Mouse (Mus musculus) hindbrain, postnatal 0 days (tissue): ENCODE data around the gene Ankib1. TPM values are rescaled to one million over a fixed set of nuclear protein-coding genes. Genes with fewer than 3 reads are reported as not detected.

Source experiments
- ATAC-seq: fragments of 200-750 bp; cut with Nextera tagmentation; 2 replicates; pipeline ENCODE4 v1.8.0; 2017; ENCODE audit warnings: mild to moderate bottlenecking, moderate TSS enrichment, moderate library complexity
- DNase-seq: peaks from one replicate; pipeline ENCODE4 v3.0.0-alpha.2; 2015; ENCODE audit warnings: low spot score
- H3K27ac ChIP-seq: fragments of 300-500 bp; sonication (generic); 2 replicates; pipeline ENCODE4 v1.5.1; 2014; ENCODE audit warnings: mild to moderate bottlenecking
- H3K27me3 ChIP-seq: fragments of 300-500 bp; sonication (generic); 2 replicates; pipeline ENCODE4 v1.6.1; 2014; ENCODE audit warnings: low read length, mixed read lengths; ENCODE audit not compliant: insufficient read depth
- H3K36me3 ChIP-seq: fragments of 300-500 bp; sonication (generic); 2 replicates; pipeline ENCODE4 v1.6.1; 2014; ENCODE audit warnings: low read length, mixed read lengths; ENCODE audit not compliant: insufficient read depth
- H3K4me1 ChIP-seq: fragments of 300-500 bp; sonication (generic); 2 replicates; pipeline ENCODE4 v1.6.1; 2014; ENCODE audit warnings: antibody characterized with exemption, low read length, mixed read lengths; ENCODE audit not compliant: insufficient read depth
- H3K4me2 ChIP-seq: fragments of 300-500 bp; sonication (generic); 2 replicates; pipeline ENCODE4 v1.6.1; 2014; ENCODE audit warnings: low read depth, mild to moderate bottlenecking, low read length, moderate library complexity, mixed read lengths
- H3K4me3 ChIP-seq: fragments of 300-500 bp; sonication (generic); 2 replicates; pipeline ENCODE4 v1.5.1; 2014; ENCODE audit warnings: low read length
- H3K9ac ChIP-seq: fragments of 300-500 bp; sonication (generic); replicated peaks from 2 replicates; pipeline ENCODE4 v1.6.1; 2014; ENCODE audit warnings: mild to moderate bottlenecking, low read length, moderate library complexity, mixed read lengths
- H3K9me3 ChIP-seq: fragments of 300-500 bp; sonication (generic); 2 replicates; pipeline ENCODE4 v1.6.1; 2016; ENCODE audit warnings: low read length, mixed read lengths
- CTCF ChIP-seq: IDR thresholded peaks from 2 replicates; pipeline ENCODE4 v1.5.1; 2016; ENCODE audit warnings: antibody characterized with exemption, control low read depth, low read depth
- WGBS: fragments of 180-500 bp; shearing (Covaris S2); extraction: QIAGEN DNeasy Blood & Tissue Kit; methylation state at CpG from one replicate; pipeline ENCODE4 v1.1.7; 2014; 5-methylcytosine and 5-hydroxymethylcytosine counted together
- polyA plus RNA-seq: library from polyadenylated mRNA; unstranded; fragments of >200 nt; fragmentation: Nextera tagmentation; extraction: Ambion mirVana; gene quantifications from 2 replicates; pipeline ENCODE4 v1.2.1, GENCODE M21; 2015
- total RNA-seq: library from RNA; depleted of rRNA; stranded (reverse); fragments of >200 nt; gene quantifications from 2 replicates; pipeline ENCODE4 v1.2.3, GENCODE M21; 2014

Ankib1 gene
- total and polyA plus RNA-seq, 2 experiments from 2014 or later: 15.1 to 43.0 TPM

DNA sequence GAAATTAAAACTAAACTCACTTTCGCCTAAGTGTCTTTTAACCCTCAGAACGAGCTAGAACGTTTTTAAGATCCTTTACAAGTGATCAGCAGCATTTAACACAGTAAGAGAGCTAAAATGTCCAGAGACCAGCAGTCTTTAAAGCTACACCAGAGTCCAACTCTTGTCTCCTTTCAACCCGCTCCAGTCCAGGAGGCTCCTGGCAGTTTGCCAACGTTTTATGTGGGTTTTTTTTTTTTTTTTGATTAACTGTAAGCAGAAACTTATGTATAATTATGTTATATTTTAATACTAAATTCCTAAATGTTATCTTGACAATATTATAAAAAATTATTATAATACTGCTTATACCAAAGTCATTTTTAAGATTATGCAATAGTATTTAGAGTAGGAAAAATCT is 73.9 kb downstream of the Ankib1 start:
- no peak for ATAC-seq

DNA sequence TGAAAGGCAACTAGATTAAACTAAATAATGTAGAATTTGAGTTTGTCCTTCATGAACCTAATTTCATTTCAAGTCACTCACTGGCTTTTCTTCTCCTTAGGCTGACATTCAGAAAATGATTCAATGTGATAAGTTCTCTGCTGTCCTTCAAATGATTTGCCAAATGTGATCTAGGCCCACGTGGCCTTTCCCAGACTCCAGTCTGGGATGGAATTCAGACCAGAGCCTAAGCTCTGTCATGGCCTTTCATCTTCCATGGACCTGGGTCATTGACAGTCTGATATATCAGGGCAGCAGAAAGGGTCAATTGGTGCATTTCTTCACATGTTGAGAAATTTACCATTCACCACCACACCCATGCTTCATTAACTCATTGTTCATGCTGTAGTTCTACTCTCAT is 77.2 kb downstream of the Ankib1 start:
- peaks cover 7% of the 10 kb centered on the region; the same call in 1 of the 2 replicates for H3K36me3 ChIP-seq
- H3K4me1 ChIP-seq: no peaks in the 10 kb centered on the region
- ATAC-seq (no peak), DNase-seq (no peak)
- no peaks in the 10 kb centered on the region for H3K9me3 ChIP-seq
- H3K27ac ChIP-seq: no peak overlapping the region
- H3K4me2 ChIP-seq: no peak overlapping the region
- no peak for TF ChIP-seq CTCF
- H3K9ac ChIP-seq: no peak overlapping the region
- 90% methylated on average over 1 of the region's 1 CpGs for WGBS
- H3K4me3 ChIP-seq: no peak overlapping the region
- H3K27me3 ChIP-seq: no peaks in the 10 kb centered on the region

More for the DNA sequence above, 73.9 kb downstream of the Ankib1 start:
- H3K27me3 ChIP-seq: no peaks in the 10 kb centered on the region
- H3K4me2 ChIP-seq: no peak overlapping the region
- H3K4me1 ChIP-seq: no peaks in the 10 kb centered on the region
- no peak overlapping the region for H3K27ac ChIP-seq
- no peak for DNase-seq
- WGBS: 73% methylated on average over 5 of the region's 5 CpGs
- H3K9ac ChIP-seq: no peak overlapping the region
- H3K4me3 ChIP-seq: no peak overlapping the region
- no peak for TF ChIP-seq CTCF
- peaks cover 7% of the 10 kb centered on the region for H3K36me3 ChIP-seq
- no peaks in the 10 kb centered on the region for H3K9me3 ChIP-seq

DNA sequence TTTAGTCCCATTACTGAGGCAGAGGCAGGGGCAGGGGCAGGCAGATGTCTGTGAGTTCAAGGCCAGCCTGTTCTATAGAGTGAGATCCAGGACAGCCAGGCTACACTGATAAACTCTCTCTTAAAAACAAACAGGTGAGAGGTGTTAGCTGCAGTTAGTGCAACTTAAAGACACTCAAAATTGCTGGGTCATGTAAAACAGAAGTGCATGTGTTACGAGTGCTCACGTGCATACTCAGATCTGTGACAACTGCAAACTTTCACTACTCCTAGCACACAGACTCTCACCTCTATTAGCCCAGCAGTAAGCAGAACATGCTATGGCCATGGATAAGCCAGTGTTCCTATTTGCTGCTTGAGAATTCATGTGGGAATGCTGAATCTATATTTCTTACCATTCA is 79.3 kb downstream of the Ankib1 start:
- H3K27ac ChIP-seq: no peak overlapping the region
- H3K9ac ChIP-seq: no peak overlapping the region
- no peak overlapping the region for H3K4me2 ChIP-seq
- H3K27me3 ChIP-seq: no peaks in the 10 kb centered on the region
- no peak overlapping the region for H3K4me3 ChIP-seq
- H3K4me1 ChIP-seq: no peaks in the 10 kb centered on the region
- H3K36me3 ChIP-seq: peaks cover 7% of the 10 kb centered on the region; the same call in 1 of the 2 replicates
- DNase-seq (no peak), ATAC-seq (no peak)
- whole genome bisulfite sequencing: 94% methylated on average over 2 of the region's 2 CpGs
- no peak for TF ChIP-seq CTCF
- H3K9me3 ChIP-seq: no peaks in the 10 kb centered on the region

DNA sequence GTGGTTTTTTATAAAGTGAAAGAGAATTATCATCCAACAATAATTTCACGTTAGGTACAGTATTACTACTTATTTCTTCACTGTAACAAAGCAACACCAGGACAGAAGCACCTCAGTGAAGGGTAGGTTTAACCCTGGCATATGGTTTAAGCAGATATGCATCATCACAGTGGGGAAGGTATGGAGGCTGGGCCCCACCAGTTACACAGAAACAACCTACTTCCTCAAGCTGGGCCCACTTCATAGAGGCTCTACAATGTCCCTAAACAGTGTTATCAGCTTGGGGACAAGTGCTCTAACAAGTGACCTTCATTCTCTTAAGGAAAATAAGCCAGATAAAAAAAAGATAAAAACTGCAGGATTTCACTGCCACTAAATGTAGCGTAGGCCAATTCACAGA is 79.9 kb downstream of the Ankib1 start:
- Histone ChIP-seq H3K9ac (no peak overlapping the region), H3K4me2 (no peak overlapping the region), H3K27me3 (no peaks in the 10 kb centered on the region), H3K4me3 (no peak overlapping the region), H3K36me3 (peaks cover 7% of the 10 kb centered on the region; the same call in 1 of the 2 replicates), H3K27ac (no peak overlapping the region), H3K9me3 (no peaks in the 10 kb centered on the region), H3K4me1 (no peaks in the 10 kb centered on the region)
- no peak for TF ChIP-seq CTCF
- no peak for DNase-seq
- ATAC-seq: no peak
- WGBS: 95% methylated on average over 2 of the region's 2 CpGs

GRCm38 (mm10) chr5:3719371-3719770 is 83.4 kb downstream of the Ankib1 start:
- 88% methylated on average over 4 of the region's 4 CpGs for WGBS
- H3K27ac ChIP-seq: no peak overlapping the region
- H3K4me1 ChIP-seq: no peaks in the 10 kb centered on the region
- no peak overlapping the region for H3K4me3 ChIP-seq
- ATAC-seq: no peak
- no peak for DNase-seq
- TF ChIP-seq CTCF: no peak
- H3K9ac ChIP-seq: no peak overlapping the region
- H3K27me3 ChIP-seq: no peaks in the 10 kb centered on the region
- H3K9me3 ChIP-seq: no peaks in the 10 kb centered on the region
- H3K36me3 ChIP-seq: peaks cover 10% of the 10 kb centered on the region; the same call in 1 of the 2 replicates
- no peak overlapping the region for H3K4me2 ChIP-seq

DNA sequence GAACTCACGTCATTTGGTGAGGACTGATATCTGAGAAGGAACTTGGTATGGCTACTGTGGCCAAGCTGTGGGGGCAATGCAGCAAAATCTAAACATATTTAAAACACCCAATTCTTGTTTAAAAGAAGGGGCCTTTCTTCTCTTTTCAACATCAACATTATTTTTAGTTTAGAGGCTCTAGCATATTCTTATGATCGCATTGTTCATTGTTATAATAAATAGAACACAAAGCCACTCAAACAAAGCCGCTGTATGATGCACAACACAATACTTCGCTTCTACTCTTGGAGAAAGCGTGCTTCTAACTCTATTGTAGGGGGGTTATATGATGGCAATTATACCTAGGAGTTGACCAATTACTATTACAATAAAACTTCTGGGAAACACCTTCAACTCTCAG is 86.9 kb downstream of the Ankib1 start:
- H3K36me3 ChIP-seq: peaks cover 10% of the 10 kb centered on the region; the same call in 1 of the 2 replicates
- no peaks in the 10 kb centered on the region for H3K27me3 ChIP-seq
- H3K4me3 ChIP-seq: no peak overlapping the region
- DNase-seq: no peak
- H3K27ac ChIP-seq: no peak overlapping the region
- TF ChIP-seq CTCF: no peak
- H3K9ac ChIP-seq: no peak overlapping the region
- WGBS: 95% methylated on average over 5 of the region's 5 CpGs
- no peak overlapping the region for H3K4me2 ChIP-seq
- ATAC-seq: no peak
- H3K4me1 ChIP-seq: no peaks in the 10 kb centered on the region
- no peaks in the 10 kb centered on the region for H3K9me3 ChIP-seq

- Histone ChIP-seq H3K4me1 (no peaks in the 10 kb centered on the region), H3K4me2 (no peak overlapping the region), H3K9me3 (no peaks in the 10 kb centered on the region), H3K9ac (no peak overlapping the region), H3K27ac (no peak overlapping the region), H3K27me3 (no peaks in the 10 kb centered on the region), H3K36me3 (peaks cover 5% of the 10 kb centered on the region; the same call in 1 of the 2 replicates), H3K4me3 (no peak overlapping the region)
- 72% methylated on average over 4 of the region's 4 CpGs for WGBS
- ATAC-seq: no peak
- no peak for TF ChIP-seq CTCF
- DNase-seq: no peak
These were observed 100.5 kb downstream of the Ankib1 start for GRCm38 (mm10) chr5:3702180-3702579.
